Mouse (Mus musculus) gonadal fat pad, adult 2 months (tissue): ENCODE measurements at regions not wholly inside any gene's neighbourhood (a gene's known extent, or its start where the extent isn't known, plus 50 kb on each side); places are given as distances from the start of the nearest gene placed in this dataset.

Experiments
- DNase-seq: peaks from one replicate; pipeline ENCODE4 v3.0.0-alpha.2; 2012; ENCODE audit warnings: low read depth

- DNase-seq, result no peak
Measured at GRCm38 (mm10) chr15:86903006-86903405, 641.1 kb upstream of the Fam19a5 start.

- no peak for DNase-seq
Measured at GRCm38 (mm10) chr15:86913276-86913675, 630.8 kb upstream of the Fam19a5 start.

GRCm38 (mm10) chr15:86917891-86918290 is 626.2 kb upstream of the Fam19a5 start:
- no peak for DNase-seq

- no peak for DNase-seq
Measured at GRCm38 (mm10) chr15:86919704-86920103, 624.4 kb upstream of the Fam19a5 start.

GRCm38 (mm10) chr15:86920185-86920584 is 623.9 kb upstream of the Fam19a5 start:
- no peak for DNase-seq

- no peak for DNase-seq
Measured at GRCm38 (mm10) chr15:86921401-86921800, 622.7 kb upstream of the Fam19a5 start.

GRCm38 (mm10) chr15:86925081-86925749 is 618.9 kb upstream of the Fam19a5 start:
- DNase-seq, result no peak

- no peak for DNase-seq
Measured at GRCm38 (mm10) chr15:86932345-86933075, 611.6 kb upstream of the Fam19a5 start.

GRCm38 (mm10) chr15:86937364-86937763 is 606.7 kb upstream of the Fam19a5 start:
- DNase-seq, result no peak

- DNase-seq, result no peak
Measured at GRCm38 (mm10) chr15:86944529-86944928, 599.6 kb upstream of the Fam19a5 start.

GRCm38 (mm10) chr15:86952593-86952992 is 591.5 kb upstream of the Fam19a5 start:
- no peak for DNase-seq

GRCm38 (mm10) chr15:86957872-86958271 is 586.2 kb upstream of the Fam19a5 start:
- DNase-seq, result no peak

- DNase-seq, result no peak
Measured at GRCm38 (mm10) chr15:86962921-86963320, 581.2 kb upstream of the Fam19a5 start.

- DNase-seq, result no peak
Measured at GRCm38 (mm10) chr15:86963486-86963885, 580.6 kb upstream of the Fam19a5 start.

- DNase-seq, result no peak
Measured at GRCm38 (mm10) chr15:86971436-86971835, 572.7 kb upstream of the Fam19a5 start.

- no peak for DNase-seq
Measured at GRCm38 (mm10) chr15:86996196-86996595, 547.9 kb upstream of the Fam19a5 start.

GRCm38 (mm10) chr15:87018978-87019377 is 525.1 kb upstream of the Fam19a5 start:
- DNase-seq, result no peak

GRCm38 (mm10) chr15:87045971-87046370 is 498.1 kb upstream of the Fam19a5 start:
- no peak for DNase-seq

GRCm38 (mm10) chr15:87054186-87054585 is 489.9 kb upstream of the Fam19a5 start:
- DNase-seq, result no peak

- DNase-seq, result no peak
Measured at GRCm38 (mm10) chr15:87064890-87065289, 479.2 kb upstream of the Fam19a5 start.

GRCm38 (mm10) chr15:87068261-87068660 is 475.8 kb upstream of the Fam19a5 start:
- no peak for DNase-seq

- no peak for DNase-seq
Measured at GRCm38 (mm10) chr15:87074559-87074958, 469.5 kb upstream of the Fam19a5 start.

GRCm38 (mm10) chr15:87089827-87090226 is 454.3 kb upstream of the Fam19a5 start:
- DNase-seq, result no peak
